Mouse (Mus musculus) hindbrain, embryonic 14.5 days (tissue): ENCODE measurements around the gene Igll1. TPM values are rescaled to one million over a fixed set of nuclear protein-coding genes. Genes with fewer than 3 reads are reported as not detected.
A peak's percentile ranks its signal among the peaks of the same experiment; 100 is the strongest.
"Not testable (repeated sequence)": the region's sequence is repeated elsewhere in the genome, so short reads cannot be mapped to it uniquely, and the experiment has no call there.

Experiments
- ATAC-seq: fragments of 200-750 bp; cut with Nextera tagmentation; 2 replicates; pipeline ENCODE4 v1.8.0; 2017; ENCODE audit warnings: moderate number of reproducible peaks, mild to moderate bottlenecking, moderate TSS enrichment, moderate library complexity; ENCODE audit not compliant: low FRiP score
- DNase-seq: peaks from one replicate; pipeline ENCODE4 v3.0.0-alpha.2; 2015; ENCODE audit warnings: low spot score
- H3K27ac ChIP-seq: fragments of 300-500 bp; sonication (generic); 2 replicates; pipeline ENCODE4 v1.5.1; 2014; ENCODE audit warnings: mild to moderate bottlenecking, moderate library complexity
- H3K27me3 ChIP-seq: fragments of 300-500 bp; sonication (generic); 2 replicates; pipeline ENCODE4 v1.6.1; 2014; ENCODE audit warnings: mild to moderate bottlenecking, low read length, mixed read lengths; ENCODE audit not compliant: control insufficient read depth, insufficient read depth
- H3K36me3 ChIP-seq: fragments of 300-500 bp; sonication (generic); replicated peaks from 2 replicates; pipeline ENCODE4 v1.6.1; 2014; ENCODE audit not compliant: control insufficient read depth, insufficient read depth
- H3K4me1 ChIP-seq: fragments of 300-500 bp; sonication (generic); replicated peaks from 2 replicates; pipeline ENCODE4 v1.6.1; 2014; ENCODE audit warnings: antibody characterized with exemption, low read length, mixed read lengths; ENCODE audit not compliant: control insufficient read depth, insufficient read depth
- H3K4me2 ChIP-seq: fragments of 300-500 bp; sonication (generic); replicated peaks from 2 replicates; pipeline ENCODE4 v1.6.1; 2014; ENCODE audit warnings: mild to moderate bottlenecking, moderate library complexity
- H3K4me3 ChIP-seq: fragments of 300-500 bp; sonication (generic); replicated peaks from 2 replicates; pipeline ENCODE4 v1.5.1; 2014; ENCODE audit warnings: mild to moderate bottlenecking, low read length
- H3K9ac ChIP-seq: fragments of 300-500 bp; sonication (generic); 2 replicates; pipeline ENCODE4 v1.6.1; 2014
- H3K9me3 ChIP-seq: fragments of 300-500 bp; sonication (generic); 2 replicates; pipeline ENCODE4 v1.6.1; 2016; ENCODE audit warnings: low read length; ENCODE audit not compliant: control insufficient read depth
- WGBS: fragments of 180-500 bp; shearing (Covaris S2); extraction: QIAGEN DNeasy Blood & Tissue Kit; methylation state at CpG from one replicate; pipeline ENCODE4 v1.1.7; 2014; 5-methylcytosine and 5-hydroxymethylcytosine counted together
- polyA plus RNA-seq: library from polyadenylated mRNA; unstranded; fragments of >200 nt; fragmentation: Nextera tagmentation; extraction: Ambion mirVana; gene quantifications from 2 replicates; pipeline ENCODE4 v1.2.1, GENCODE M21; 2014

The Igll1 gene
- polyA plus RNA-seq, 1 experiment from 2014 or later, result not detected

DNA sequence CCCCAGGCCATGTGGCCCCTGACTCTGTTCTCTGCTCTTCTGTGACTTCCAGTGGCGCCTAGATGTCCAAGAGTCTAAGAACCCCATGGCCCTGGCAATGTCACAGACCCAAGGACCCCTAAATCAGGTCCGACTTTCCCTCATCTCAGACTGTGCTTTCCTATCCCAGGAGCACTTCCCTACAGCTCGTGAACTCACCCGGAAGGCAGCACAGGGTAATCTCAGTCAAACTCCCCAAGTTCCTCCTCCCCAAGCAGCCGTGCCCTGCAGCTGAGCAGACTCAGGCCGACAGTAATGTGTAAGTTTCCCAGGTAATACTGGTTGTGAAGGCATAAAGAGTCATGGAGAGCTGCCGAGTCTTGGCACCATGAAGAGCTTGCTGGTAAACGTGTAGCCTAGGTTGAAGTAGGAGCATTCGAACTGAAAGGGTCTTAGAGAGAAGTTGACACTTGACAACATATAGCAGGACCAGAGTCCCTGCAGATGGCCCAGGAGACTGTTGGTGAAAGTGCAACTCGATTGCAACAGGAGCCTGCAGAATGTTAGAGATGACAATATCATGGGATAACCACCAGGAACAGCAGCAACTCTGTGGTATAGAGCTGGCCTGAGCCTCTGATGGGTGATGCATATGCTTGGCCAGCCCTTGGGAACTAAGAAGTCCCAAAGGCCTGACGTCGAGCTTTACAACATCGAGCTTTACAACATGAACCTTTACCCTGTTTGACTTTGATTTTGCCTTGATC is 6.9 kb downstream of the Igll1 start:
- Histone ChIP-seq H3K4me1 (no peaks in the 10 kb centered on the region), H3K9ac (no peak overlapping the region), H3K36me3 (no peaks in the 10 kb centered on the region), H3K9me3 (no peaks in the 10 kb centered on the region), H3K4me2 (no peak overlapping the region), H3K4me3 (no peak overlapping the region), H3K27me3 (no peaks in the 10 kb centered on the region), H3K27ac (no peak overlapping the region)
- DNase-seq, result no peak
- ATAC-seq, result no peak
- 79% methylated on average over 13 of the region's 13 CpGs for WGBS

DNA sequence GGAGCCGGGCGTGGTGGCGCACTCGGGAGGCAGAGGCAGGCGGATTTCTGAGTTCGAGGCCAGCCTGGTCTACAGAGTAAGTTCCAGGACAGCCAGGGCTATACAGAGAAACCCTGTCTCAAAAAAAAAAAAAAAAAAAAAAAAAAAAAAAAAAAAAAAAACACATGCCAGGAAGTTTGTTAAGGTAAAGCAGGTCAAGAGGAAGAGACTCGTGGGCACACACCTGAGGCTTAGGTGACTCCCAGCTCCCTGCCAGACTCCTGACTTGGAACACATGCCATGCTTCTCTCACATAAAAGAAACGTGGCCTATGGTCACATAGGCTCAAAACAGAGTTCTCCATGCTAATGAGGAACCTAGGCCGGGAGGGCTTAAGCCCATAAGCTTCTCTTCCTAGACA is 7.7 kb downstream of the Igll1 start:
- not testable (repeated sequence) for H3K27me3 ChIP-seq, DNase-seq, ATAC-seq, H3K9me3 ChIP-seq, H3K36me3 ChIP-seq, H3K27ac ChIP-seq, H3K4me1 ChIP-seq, H3K9ac ChIP-seq, H3K4me2 ChIP-seq, H3K4me3 ChIP-seq
- 89% methylated on average over 9 of the region's 9 CpGs for WGBS

DNA sequence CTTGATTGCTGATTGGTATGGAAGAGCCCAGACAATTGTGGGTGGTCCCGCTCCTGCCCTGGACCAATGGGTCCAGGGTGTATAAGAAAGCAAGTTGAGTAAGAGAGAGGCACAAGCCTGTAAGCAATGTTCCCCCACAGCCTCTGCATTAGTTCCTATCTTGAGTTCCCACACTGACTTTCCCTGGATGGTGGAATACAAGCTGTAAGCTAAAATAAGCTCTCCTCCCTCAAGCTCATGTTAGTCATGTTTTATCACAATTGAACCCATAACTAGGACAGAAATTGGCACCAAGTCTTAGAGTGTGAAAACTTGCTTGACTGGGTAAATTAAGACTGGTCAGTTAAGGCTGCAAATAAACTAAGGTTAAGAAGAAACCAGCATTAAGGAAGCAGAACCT is 8.2 kb downstream of the Igll1 start:
- Histone ChIP-seq H3K9ac (no peak overlapping the region), H3K27ac (no peak overlapping the region), H3K4me3 (no peak overlapping the region), H3K27me3 (no peaks in the 10 kb centered on the region), H3K9me3 (no peaks in the 10 kb centered on the region), H3K4me1 (no peaks in the 10 kb centered on the region), H3K36me3 (no peaks in the 10 kb centered on the region), H3K4me2 (no peak overlapping the region)
- 94% methylated on average over 1 of the region's 1 CpGs for WGBS
- DNase-seq (no peak), ATAC-seq (no peak)

DNA sequence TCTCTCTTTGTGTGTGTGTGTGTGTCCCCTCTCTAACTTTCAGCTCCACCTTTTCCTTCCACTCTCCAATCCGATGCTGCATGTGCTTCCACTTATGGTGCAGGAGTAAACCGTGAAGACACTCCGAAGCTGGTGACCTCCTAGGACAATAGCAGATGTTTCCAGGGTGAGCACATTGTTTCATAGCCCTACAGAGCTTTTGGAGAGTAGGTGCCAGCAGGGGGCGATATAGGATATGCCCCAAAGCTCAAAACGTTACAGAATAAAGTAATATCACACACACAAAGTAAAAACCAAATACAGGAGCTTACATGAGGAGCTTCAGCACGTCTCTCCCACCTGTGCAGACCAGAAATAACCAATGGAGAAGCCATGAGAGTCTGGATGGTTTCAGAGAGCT is 8.9 kb downstream of the Igll1 start:
- ATAC-seq (no peak), DNase-seq (no peak)
- WGBS, result 33% methylated on average over 6 of the region's 6 CpGs
- no peaks in the 10 kb centered on the region for H3K36me3 ChIP-seq
- H3K4me1 ChIP-seq, result no peaks in the 10 kb centered on the region
- H3K9me3 ChIP-seq, result no peaks in the 10 kb centered on the region
- no peak overlapping the region for H3K27ac ChIP-seq
- no peak overlapping the region for H3K4me3 ChIP-seq
- no peak overlapping the region for H3K4me2 ChIP-seq
- H3K9ac ChIP-seq, result no peak overlapping the region
- H3K27me3 ChIP-seq, result no peaks in the 10 kb centered on the region

DNA sequence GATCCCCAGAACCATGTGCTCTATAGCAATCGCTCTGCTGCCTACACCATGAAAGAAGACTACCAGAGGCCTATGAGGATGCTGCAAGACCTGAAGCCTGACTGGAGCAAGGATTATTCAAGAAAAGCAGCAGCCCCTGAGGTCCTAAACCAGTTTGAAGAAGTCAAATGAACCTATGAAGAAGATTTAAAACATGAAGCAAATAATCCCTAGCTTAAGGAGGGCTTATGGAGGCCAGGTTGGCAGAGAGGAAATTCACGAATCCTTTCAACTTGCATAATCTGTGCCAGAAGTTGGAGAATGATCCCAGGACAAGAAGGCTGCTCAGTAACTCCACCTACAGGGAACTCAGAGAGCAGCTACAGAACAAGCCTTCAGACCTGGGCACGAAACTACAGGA is 11.4 kb downstream of the Igll1 start:
- Histone ChIP-seq H3K9me3 (no peaks in the 10 kb centered on the region), H3K9ac (no peak overlapping the region), H3K27ac (no peak overlapping the region), H3K27me3 (no peaks in the 10 kb centered on the region), H3K4me2 (no peak overlapping the region), H3K4me1 (no peaks in the 10 kb centered on the region), H3K36me3 (no peaks in the 10 kb centered on the region), H3K4me3 (no peak overlapping the region)
- no peak for ATAC-seq
- 87% methylated on average over 3 of the region's 3 CpGs for WGBS
- no peak for DNase-seq

DNA sequence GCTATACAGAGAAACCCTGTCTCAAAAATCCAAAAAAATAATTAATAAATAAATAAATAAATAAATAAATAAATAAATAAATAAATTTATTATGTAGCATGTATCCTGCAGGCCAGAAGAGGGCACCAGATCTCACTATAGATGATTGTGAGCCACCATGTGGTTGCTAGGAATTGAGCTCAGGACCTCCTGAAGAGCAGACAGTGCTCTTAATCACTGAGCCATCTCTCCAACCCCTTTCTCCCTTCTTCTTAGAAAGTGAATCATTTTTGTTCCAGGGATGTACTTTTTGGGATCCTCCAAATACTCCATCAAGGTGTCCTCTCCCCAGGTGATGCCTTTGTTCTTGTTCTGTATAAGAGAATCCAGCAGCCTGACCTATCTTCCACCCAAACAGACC is 14.6 kb downstream of the Igll1 start:
- no peaks in the 10 kb centered on the region for H3K36me3 ChIP-seq
- no peak for ATAC-seq
- H3K9me3 ChIP-seq, result no peaks in the 10 kb centered on the region
- DNase-seq, result no peak
- no peak overlapping the region for H3K4me3 ChIP-seq
- H3K4me2 ChIP-seq, result no peak overlapping the region
- no peak overlapping the region for H3K27ac ChIP-seq
- H3K4me1 ChIP-seq, result no peaks in the 10 kb centered on the region
- no peak overlapping the region for H3K9ac ChIP-seq
- H3K27me3 ChIP-seq, result no peaks in the 10 kb centered on the region

DNA sequence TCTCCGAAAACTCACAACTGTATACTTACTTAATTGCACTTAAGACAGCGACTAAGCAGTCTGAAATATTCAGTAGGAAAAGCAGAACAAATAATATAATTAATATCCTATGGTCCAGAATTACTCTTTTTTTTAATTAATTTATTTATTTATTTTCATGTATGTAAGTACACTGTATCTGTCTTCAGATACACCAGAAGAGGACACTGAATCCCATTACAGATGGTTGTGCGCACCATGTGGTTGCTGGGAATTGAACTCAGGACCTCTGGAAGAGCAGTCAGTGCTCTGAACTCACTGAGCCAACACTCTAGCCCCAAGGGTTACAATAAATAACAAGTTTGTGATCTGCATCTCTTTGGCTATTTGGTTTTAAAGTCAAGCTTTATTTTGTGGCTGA is 34.1 kb downstream of the Igll1 start:
- 83% methylated on average over 3 of the region's 3 CpGs for WGBS
- Histone ChIP-seq H3K4me2 (peak overlapping the region; percentile 76), H3K27me3 (no peaks in the 10 kb centered on the region), H3K4me1 (peaks cover 3% of the 10 kb centered on the region; the same call in 1 of the 2 replicates), H3K9me3 (no peaks in the 10 kb centered on the region), H3K9ac (peak overlapping the region; percentile 68), H3K27ac (no peak overlapping the region), H3K36me3 (no peaks in the 10 kb centered on the region), H3K4me3 (peak overlapping the region; percentile 63)
- no peak for ATAC-seq
- no peak for DNase-seq

DNA sequence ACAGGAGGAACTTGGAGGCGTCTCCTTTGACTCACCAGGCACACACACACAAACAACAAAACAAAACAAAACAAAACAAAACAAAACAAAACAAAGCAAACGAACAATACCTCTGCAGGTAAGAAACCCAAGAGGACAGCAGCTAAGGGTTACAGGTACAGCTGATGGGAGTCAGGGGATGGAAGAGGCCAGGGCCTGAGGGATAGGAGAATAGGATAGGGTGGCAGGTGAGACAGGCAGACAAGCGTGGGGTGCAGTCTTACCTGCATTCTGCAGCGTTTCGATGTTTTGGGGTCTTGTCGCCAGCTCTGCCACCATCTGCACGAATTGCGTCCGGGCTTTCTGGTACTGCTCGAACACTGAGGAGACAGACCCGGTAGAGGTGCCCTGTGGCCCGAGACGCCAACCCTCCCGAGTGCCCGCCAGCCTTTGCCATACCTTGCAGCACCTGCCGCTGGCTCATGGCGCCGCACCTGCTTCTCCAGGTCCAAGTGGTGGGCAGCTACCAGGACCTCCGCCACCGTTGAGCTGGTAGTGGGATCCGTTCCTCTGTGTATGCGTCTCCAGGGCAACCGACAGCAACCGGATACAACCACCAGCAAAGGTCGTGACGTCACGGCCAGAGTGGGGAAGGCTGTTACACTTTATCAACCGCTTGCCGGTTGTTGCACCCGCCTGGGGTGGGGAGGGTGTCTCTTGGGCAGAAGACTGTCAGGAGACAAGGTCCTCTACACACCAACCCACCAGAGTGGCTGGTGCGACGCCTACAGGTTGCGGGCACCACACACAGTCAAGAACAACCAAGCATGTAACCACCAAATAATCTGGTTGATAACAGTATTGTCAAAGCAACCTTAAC is 34.8 kb downstream of the Igll1 start, which contains the start of gene Spag6l:
Spag6l (minus strand) TSS at position 700 of the 859 bp plus-strand sequence.
- H3K9ac ChIP-seq, result peak within 1 kb of the TSS; percentile 68
- no peaks in the 10 kb centered on the region for H3K9me3 ChIP-seq
- DNase-seq, result peak; percentile 70
- peak; percentile 97 for ATAC-seq
- peak within 1 kb of the TSS; percentile 63 for H3K4me3 ChIP-seq
- 6% methylated on average over 33 of the region's 33 CpGs for WGBS
- H3K4me1 ChIP-seq, result peaks cover 3% of the 10 kb centered on the region; the same call in 1 of the 2 replicates
- H3K27me3 ChIP-seq, result no peaks in the 10 kb centered on the region
- peak within 1 kb of the TSS; percentile 76 for H3K4me2 ChIP-seq
- H3K27ac ChIP-seq, result no peak within 1 kb of the TSS
- no peaks in the 10 kb centered on the region for H3K36me3 ChIP-seq

DNA sequence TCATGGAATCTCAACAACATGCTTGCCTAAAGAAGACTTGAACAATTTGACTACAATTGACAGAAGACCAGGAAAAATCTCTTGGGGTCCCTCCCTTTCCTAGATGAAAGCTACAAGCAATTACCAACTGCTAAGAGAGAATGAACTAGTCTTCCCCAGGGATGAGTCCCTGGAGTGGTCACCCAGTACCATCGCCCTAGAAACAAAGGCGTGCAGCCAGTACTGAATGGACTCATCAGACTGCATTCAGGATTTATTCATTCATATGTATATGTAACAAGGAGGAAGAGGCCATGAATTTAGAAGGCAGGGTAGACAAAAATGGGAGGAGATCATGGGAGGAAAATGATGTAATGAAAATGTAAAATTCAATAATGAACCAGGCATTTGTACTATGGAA is 37.6 kb downstream of the Igll1 start:
- Histone ChIP-seq H3K4me3 (no peak overlapping the region), H3K9ac (no peak overlapping the region), H3K27me3 (no peaks in the 10 kb centered on the region), H3K27ac (no peak overlapping the region), H3K4me2 (no peak overlapping the region), H3K4me1 (peaks cover 3% of the 10 kb centered on the region; the same call in 1 of the 2 replicates), H3K36me3 (no peaks in the 10 kb centered on the region), H3K9me3 (0 out of 2 replicates have a peak, but pooled peaks cover 8% of the 10 kb centered on the region)
- no peak for ATAC-seq
- 67% methylated on average over 2 of the region's 2 CpGs for WGBS
- no peak for DNase-seq
